Mouse (Mus musculus): ENCODE data around the gene Fyco1. TPM values are rescaled to one million over a fixed set of nuclear protein-coding genes. Genes with fewer than 3 reads are reported as not detected.
"Not testable (repeated sequence)": the region's sequence is repeated elsewhere in the genome, so short reads cannot be mapped to it uniquely, and the experiment has no call there.

Fyco1 gene
- polyA plus RNA-seq, 1 experiment from 2014 or later, result 14.2 TPM

GRCm38 (mm10) chr9:123763771-123764170, 87.9 kb downstream of the Fyco1 start:
- H3K4me3 ChIP-seq (ENCODE audit: low read length), result no peak overlapping the region
- no peaks in the 10 kb centered on the region for H3K27me3 ChIP-seq (ENCODE audit: control insufficient read depth, insufficient read depth, low read depth, low read length)
- H3K27ac ChIP-seq (ENCODE audit: low read length), result no peak overlapping the region
- H3K9me3 ChIP-seq (ENCODE audit: control insufficient read depth, low read length), result no peaks in the 10 kb centered on the region
- no peaks in the 10 kb centered on the region; the same call in 1 of the 2 replicates for H3K4me1 ChIP-seq (replicated peaks; ENCODE audit: control insufficient read depth, insufficient read depth, low read length)
- ATAC-seq (ENCODE audit: low read depth), result no peak
- no peaks in the 10 kb centered on the region for H3K36me3 ChIP-seq (ENCODE audit: control insufficient read depth, insufficient read depth, low read length)
- no peak overlapping the region for H3K4me2 ChIP-seq (ENCODE audit: low read depth, low read length)
- no peak overlapping the region for H3K9ac ChIP-seq (ENCODE audit: low read length)
- WGBS, result 68% methylated on average over 3 of the region's 3 CpGs

DNA sequence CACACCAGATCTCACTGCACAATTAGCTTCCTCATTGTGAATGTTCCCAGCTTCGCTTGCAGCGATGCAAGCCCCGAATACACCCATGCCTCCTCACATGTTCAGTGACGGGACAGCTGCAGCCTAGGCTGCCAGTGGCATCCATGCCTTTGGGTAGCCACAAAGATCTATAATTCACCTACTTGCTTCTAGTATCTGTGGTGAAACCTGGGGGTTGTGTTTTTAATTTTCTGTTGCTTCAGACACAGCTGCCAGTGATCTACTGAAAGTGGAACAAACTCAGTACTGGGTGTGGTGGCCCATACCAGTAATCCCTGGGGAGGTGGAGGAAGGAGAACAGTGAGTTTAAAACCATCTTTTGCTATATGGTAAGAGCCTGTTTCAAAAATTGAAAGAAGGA, 88.8 kb downstream of the Fyco1 start:
- H3K4me2 ChIP-seq (ENCODE audit: low read depth, low read length), result no peak overlapping the region
- no peak overlapping the region for H3K9ac ChIP-seq (ENCODE audit: low read length)
- no peaks in the 10 kb centered on the region for H3K27me3 ChIP-seq (ENCODE audit: control insufficient read depth, insufficient read depth, low read depth, low read length)
- WGBS, result 71% methylated on average over 4 of the region's 4 CpGs
- H3K4me3 ChIP-seq (ENCODE audit: low read length), result no peak overlapping the region
- no peaks in the 10 kb centered on the region; the same call in 1 of the 2 replicates for H3K4me1 ChIP-seq (replicated peaks; ENCODE audit: control insufficient read depth, insufficient read depth, low read length)
- no peaks in the 10 kb centered on the region for H3K9me3 ChIP-seq (ENCODE audit: control insufficient read depth, low read length)
- no peaks in the 10 kb centered on the region for H3K36me3 ChIP-seq (ENCODE audit: control insufficient read depth, insufficient read depth, low read length)
- ATAC-seq (ENCODE audit: low read depth), result no peak
- no peak overlapping the region for H3K27ac ChIP-seq (ENCODE audit: low read length)

- no peaks in the 10 kb centered on the region; the same call in 1 of the 2 replicates for H3K4me1 ChIP-seq (replicated peaks; ENCODE audit: control insufficient read depth, insufficient read depth, low read length)
- ATAC-seq (ENCODE audit: low read depth), result no peak
- H3K36me3 ChIP-seq (ENCODE audit: control insufficient read depth, insufficient read depth, low read length), result no peaks in the 10 kb centered on the region
Observed at GRCm38 (mm10) chr9:123760806-123761205, 90.9 kb downstream of the Fyco1 start.

GRCm38 (mm10) chr9:123758645-123759044, 93.1 kb downstream of the Fyco1 start:
- Histone ChIP-seq H3K4me1 (replicated peaks; ENCODE audit: control insufficient read depth, insufficient read depth, low read length) (no peaks in the 10 kb centered on the region; the same call in 1 of the 2 replicates), H3K27ac (ENCODE audit: low read length) (no peak overlapping the region), H3K4me2 (ENCODE audit: low read depth, low read length) (no peak overlapping the region), H3K9ac (ENCODE audit: low read length) (no peak overlapping the region), H3K9me3 (ENCODE audit: control insufficient read depth, low read length) (no peaks in the 10 kb centered on the region), H3K36me3 (ENCODE audit: control insufficient read depth, insufficient read depth, low read length) (no peaks in the 10 kb centered on the region), H3K27me3 (ENCODE audit: control insufficient read depth, insufficient read depth, low read depth, low read length) (no peaks in the 10 kb centered on the region), H3K4me3 (ENCODE audit: low read length) (no peak overlapping the region)
- WGBS, result 53% methylated on average over 4 of the region's 4 CpGs
- ATAC-seq (ENCODE audit: low read depth), result no peak

More at GRCm38 (mm10) chr9:123760806-123761205, 90.9 kb downstream of the Fyco1 start:
- Histone ChIP-seq H3K4me2 (ENCODE audit: low read depth, low read length) (no peak overlapping the region), H3K27ac (ENCODE audit: low read length) (no peak overlapping the region), H3K9ac (ENCODE audit: low read length) (no peak overlapping the region), H3K27me3 (ENCODE audit: control insufficient read depth, insufficient read depth, low read depth, low read length) (no peaks in the 10 kb centered on the region), H3K4me3 (ENCODE audit: low read length) (no peak overlapping the region), H3K9me3 (ENCODE audit: control insufficient read depth, low read length) (no peaks in the 10 kb centered on the region)
- 88% methylated on average over 3 of the region's 3 CpGs for WGBS

DNA sequence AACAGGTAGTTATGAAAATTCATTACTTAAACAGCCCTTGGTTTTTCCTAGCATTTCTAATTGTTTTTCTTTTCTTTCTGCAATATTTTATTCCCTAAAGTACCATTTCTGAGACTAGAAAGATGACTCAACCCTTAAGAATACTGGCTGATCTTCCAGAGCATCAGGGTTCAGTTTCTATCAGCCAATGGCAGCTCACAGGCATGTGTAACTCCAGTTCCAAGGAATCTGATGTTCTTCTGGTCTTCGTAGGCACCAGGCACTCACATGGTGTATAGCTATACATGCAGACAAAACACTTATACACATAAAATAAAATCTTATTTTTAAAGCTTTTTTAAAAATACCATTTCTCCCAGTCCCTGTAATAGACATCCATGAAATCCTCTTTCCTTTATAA, 93.5 kb downstream of the Fyco1 start:
- Histone ChIP-seq H3K4me3 (ENCODE audit: low read length) (no peak overlapping the region), H3K4me2 (ENCODE audit: low read depth, low read length) (no peak overlapping the region), H3K4me1 (replicated peaks; ENCODE audit: control insufficient read depth, insufficient read depth, low read length) (no peaks in the 10 kb centered on the region; the same call in 1 of the 2 replicates), H3K36me3 (ENCODE audit: control insufficient read depth, insufficient read depth, low read length) (no peaks in the 10 kb centered on the region), H3K27ac (ENCODE audit: low read length) (no peak overlapping the region), H3K27me3 (ENCODE audit: control insufficient read depth, insufficient read depth, low read depth, low read length) (no peaks in the 10 kb centered on the region), H3K9me3 (ENCODE audit: control insufficient read depth, low read length) (no peaks in the 10 kb centered on the region), H3K9ac (ENCODE audit: low read length) (no peak overlapping the region)
- no peak for ATAC-seq (ENCODE audit: low read depth)
- 58% methylated on average over 1 of the region's 1 CpGs for WGBS

- H3K9me3 ChIP-seq (ENCODE audit: control insufficient read depth, low read length), result no peaks in the 10 kb centered on the region
- no peak overlapping the region for H3K9ac ChIP-seq (ENCODE audit: low read length)
- no peak overlapping the region for H3K27ac ChIP-seq (ENCODE audit: low read length)
- WGBS, result 41% methylated on average over 2 of the region's 2 CpGs
- H3K27me3 ChIP-seq (ENCODE audit: control insufficient read depth, insufficient read depth, low read depth, low read length), result no peaks in the 10 kb centered on the region
- ATAC-seq (ENCODE audit: low read depth), result no peak
- H3K4me3 ChIP-seq (ENCODE audit: low read length), result no peak overlapping the region
- H3K36me3 ChIP-seq (ENCODE audit: control insufficient read depth, insufficient read depth, low read length), result no peaks in the 10 kb centered on the region
- no peak overlapping the region for H3K4me2 ChIP-seq (ENCODE audit: low read depth, low read length)
- H3K4me1 ChIP-seq (replicated peaks; ENCODE audit: control insufficient read depth, insufficient read depth, low read length), result no peaks in the 10 kb centered on the region
Observed at GRCm38 (mm10) chr9:123757326-123757725, 94.4 kb downstream of the Fyco1 start.

GRCm38 (mm10) chr9:123756752-123757151, 94.9 kb downstream of the Fyco1 start:
- no peaks in the 10 kb centered on the region for H3K27me3 ChIP-seq (ENCODE audit: control insufficient read depth, insufficient read depth, low read depth, low read length)
- WGBS, result 67% methylated on average over 3 of the region's 3 CpGs
- H3K27ac ChIP-seq (ENCODE audit: low read length), result no peak overlapping the region
- no peak overlapping the region for H3K4me3 ChIP-seq (ENCODE audit: low read length)
- H3K36me3 ChIP-seq (ENCODE audit: control insufficient read depth, insufficient read depth, low read length), result no peaks in the 10 kb centered on the region
- H3K4me1 ChIP-seq (replicated peaks; ENCODE audit: control insufficient read depth, insufficient read depth, low read length), result no peaks in the 10 kb centered on the region
- no peak for ATAC-seq (ENCODE audit: low read depth)
- H3K9ac ChIP-seq (ENCODE audit: low read length), result no peak overlapping the region
- H3K9me3 ChIP-seq (ENCODE audit: control insufficient read depth, low read length), result no peaks in the 10 kb centered on the region
- H3K4me2 ChIP-seq (ENCODE audit: low read depth, low read length), result no peak overlapping the region

DNA sequence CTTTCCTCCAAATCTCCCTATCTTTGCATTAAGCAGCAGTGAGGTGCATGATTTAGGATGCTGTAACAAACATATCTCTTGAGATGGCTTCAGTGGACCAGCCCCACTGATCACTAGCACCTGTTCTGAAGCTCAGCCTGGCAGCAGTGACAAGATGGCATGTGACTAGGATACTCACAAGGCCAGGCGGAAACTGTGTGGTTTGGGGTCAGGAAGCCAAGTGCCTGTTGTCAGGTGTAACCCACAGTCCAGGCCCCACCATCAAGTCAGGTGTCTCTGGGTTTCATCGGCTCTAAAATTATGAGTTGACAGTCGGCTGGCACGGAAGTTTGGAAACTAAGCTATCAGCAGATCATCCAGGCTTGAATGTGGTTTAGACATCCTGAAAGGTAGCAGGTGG, 97.4 kb downstream of the Fyco1 start:
- ATAC-seq (ENCODE audit: low read depth), result no peak
- WGBS, result 83% methylated on average over 4 of the region's 4 CpGs
- no peaks in the 10 kb centered on the region for H3K27me3 ChIP-seq (ENCODE audit: control insufficient read depth, insufficient read depth, low read depth, low read length)
- H3K9ac ChIP-seq (ENCODE audit: low read length), result no peak overlapping the region
- H3K4me1 ChIP-seq (replicated peaks; ENCODE audit: control insufficient read depth, insufficient read depth, low read length), result no peaks in the 10 kb centered on the region
- H3K9me3 ChIP-seq (ENCODE audit: control insufficient read depth, low read length), result no peaks in the 10 kb centered on the region
- no peak overlapping the region for H3K4me3 ChIP-seq (ENCODE audit: low read length)
- H3K36me3 ChIP-seq (ENCODE audit: control insufficient read depth, insufficient read depth, low read length), result no peaks in the 10 kb centered on the region
- H3K4me2 ChIP-seq (ENCODE audit: low read depth, low read length), result no peak overlapping the region
- H3K27ac ChIP-seq (ENCODE audit: low read length), result no peak overlapping the region

DNA sequence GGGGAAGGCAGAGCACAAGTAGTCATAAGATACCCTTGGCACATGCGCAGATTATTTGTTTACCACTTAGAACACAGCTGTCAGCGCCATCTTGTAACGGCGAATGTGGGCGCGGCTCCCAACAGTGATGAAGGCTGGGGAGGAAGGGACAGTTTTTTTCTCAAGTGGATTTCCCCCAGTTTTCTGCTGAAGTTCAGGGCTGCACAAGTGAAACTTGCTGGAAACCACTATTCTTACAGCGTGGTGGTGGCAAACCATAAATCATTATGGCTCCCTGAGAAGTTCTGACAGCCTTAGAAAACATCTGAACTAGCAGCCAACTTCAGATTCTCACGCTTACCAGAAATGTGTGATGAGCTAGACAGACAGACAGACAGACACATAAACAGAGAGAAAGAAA, 102.0 kb downstream of the Fyco1 start:
- H3K27ac ChIP-seq (ENCODE audit: low read length); H3K4me1 ChIP-seq (replicated peaks; ENCODE audit: control insufficient read depth, insufficient read depth, low read length); H3K27me3 ChIP-seq (ENCODE audit: control insufficient read depth, insufficient read depth, low read depth, low read length); ATAC-seq (ENCODE audit: low read depth); H3K36me3 ChIP-seq (ENCODE audit: control insufficient read depth, insufficient read depth, low read length); H3K4me3 ChIP-seq (ENCODE audit: low read length); H3K9me3 ChIP-seq (ENCODE audit: control insufficient read depth, low read length); H3K9ac ChIP-seq (ENCODE audit: low read length); H3K4me2 ChIP-seq (ENCODE audit: low read depth, low read length): not testable (repeated sequence)
- whole genome bisulfite sequencing, result 88% methylated on average over 8 of the region's 8 CpGs

DNA sequence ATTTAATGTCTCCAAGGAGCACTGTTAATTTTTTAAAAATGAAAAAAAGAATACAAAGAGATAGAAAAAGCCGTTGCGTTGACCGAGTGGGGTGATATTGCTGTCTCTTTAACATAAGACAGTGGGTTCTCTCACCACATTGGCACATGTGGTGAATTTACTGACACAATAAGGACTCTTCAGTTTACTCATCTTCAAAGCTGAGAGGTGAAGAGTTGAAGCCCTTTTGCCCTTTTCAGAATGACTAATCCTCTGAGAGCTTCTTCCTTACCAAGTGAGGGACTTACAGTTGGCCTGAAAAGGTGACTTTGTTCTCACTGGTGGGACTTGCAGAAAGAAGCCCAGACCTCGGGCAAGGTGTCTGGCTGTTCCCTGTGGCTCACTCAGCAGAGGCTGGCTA, 110.9 kb downstream of the Fyco1 start:
- Histone ChIP-seq H3K36me3 (ENCODE audit: control insufficient read depth, insufficient read depth, low read length) (no peaks in the 10 kb centered on the region), H3K27ac (ENCODE audit: low read length) (no peak overlapping the region), H3K4me2 (ENCODE audit: low read depth, low read length) (no peak overlapping the region), H3K9me3 (ENCODE audit: control insufficient read depth, low read length) (no peaks in the 10 kb centered on the region), H3K9ac (ENCODE audit: low read length) (no peak overlapping the region), H3K27me3 (ENCODE audit: control insufficient read depth, insufficient read depth, low read depth, low read length) (no peaks in the 10 kb centered on the region), H3K4me3 (ENCODE audit: low read length) (no peak overlapping the region), H3K4me1 (replicated peaks; ENCODE audit: control insufficient read depth, insufficient read depth, low read length) (no peaks in the 10 kb centered on the region)
- ATAC-seq (ENCODE audit: low read depth), result no peak
- 75% methylated on average over 4 of the region's 4 CpGs for WGBS

All from lung, embryonic 16.5 days (tissue).